Mouse (Mus musculus) hindbrain, embryonic 12.5 days (tissue): Measurements from ENCODE around the gene Slc9a3r2. TPM values are rescaled to one million over a fixed set of nuclear protein-coding genes. Genes with fewer than 3 reads are reported as not detected.

Experiments used
- ATAC-seq: fragments of 200-750 bp; cut with Nextera tagmentation; 2 replicates; pipeline ENCODE4 v1.8.0; 2017; ENCODE audit warnings: moderate TSS enrichment; ENCODE audit not compliant: low FRiP score
- H3K27ac ChIP-seq: fragments of 300-500 bp; sonication (generic); 2 replicates; pipeline ENCODE4 v1.5.1; 2016; ENCODE audit warnings: mild to moderate bottlenecking
- H3K27me3 ChIP-seq: fragments of 300-500 bp; sonication (generic); 2 replicates; pipeline ENCODE4 v1.6.1; 2016; ENCODE audit warnings: mild to moderate bottlenecking
- H3K36me3 ChIP-seq: fragments of 300-500 bp; sonication (generic); 2 replicates; pipeline ENCODE4 v1.6.1; 2016; ENCODE audit warnings: mild to moderate bottlenecking
- H3K4me1 ChIP-seq: fragments of 300-500 bp; sonication (generic); 2 replicates; pipeline ENCODE4 v1.6.1; 2016
- H3K4me2 ChIP-seq: fragments of 300-500 bp; sonication (generic); replicated peaks from 2 replicates; pipeline ENCODE4 v1.6.1; 2016; ENCODE audit warnings: mild to moderate bottlenecking
- H3K4me3 ChIP-seq: fragments of 300-500 bp; sonication (generic); 2 replicates; pipeline ENCODE4 v1.5.1; 2016; ENCODE audit warnings: mild to moderate bottlenecking
- H3K9ac ChIP-seq: fragments of 300-500 bp; sonication (generic); 2 replicates; pipeline ENCODE4 v1.6.1; 2016; ENCODE audit warnings: mild to moderate bottlenecking, moderate library complexity
- H3K9me3 ChIP-seq: fragments of 300-500 bp; sonication (generic); replicated peaks from 2 replicates; pipeline ENCODE4 v1.6.1; 2016; ENCODE audit warnings: mild to moderate bottlenecking
- WGBS: fragments of 180-500 bp; shearing (Covaris S2); methylation state at CpG from one replicate; pipeline ENCODE4 v1.1.7; 2016; 5-methylcytosine and 5-hydroxymethylcytosine counted together
- polyA plus RNA-seq: library from polyadenylated mRNA; unstranded; fragments of >200 nt; fragmentation: Nextera tagmentation; extraction: Ambion mirVana; gene quantifications from 2 replicates; pipeline ENCODE4 v1.2.1, GENCODE M21; 2016

Gene Slc9a3r2
- polyA plus RNA-seq, 1 experiment from 2014 or later = 39.6 TPM

- Histone ChIP-seq H3K27ac (no peak overlapping the region), H3K4me2 (no peak overlapping the region), H3K36me3 (peaks cover 3% of the 10 kb centered on the region; the same call in 1 of the 2 replicates), H3K9me3 (no peaks in the 10 kb centered on the region), H3K27me3 (peaks cover 4% of the 10 kb centered on the region; the same call in 1 of the 2 replicates), H3K4me1 (peaks cover 28% of the 10 kb centered on the region), H3K4me3 (no peak overlapping the region), H3K9ac (0 out of 2 replicates have a peak overlapping the region, but pooled peaks have one; percentile 14)
- no peak for ATAC-seq
- WGBS = 66% methylated on average over 6 of the region's 6 CpGs
Measured at GRCm38 (mm10) chr17:24642791-24643343, 7.3 kb downstream of the Slc9a3r2 start.

- ATAC-seq = no peak
- Histone ChIP-seq H3K36me3 (peaks cover 3% of the 10 kb centered on the region; the same call in 1 of the 2 replicates), H3K4me1 (peaks cover 28% of the 10 kb centered on the region), H3K27ac (no peak overlapping the region), H3K4me2 (no peak overlapping the region), H3K4me3 (no peak overlapping the region), H3K27me3 (no peaks in the 10 kb centered on the region), H3K9me3 (no peaks in the 10 kb centered on the region), H3K9ac (no peak overlapping the region)
- 93% methylated on average over 14 of the region's 14 CpGs for WGBS
Measured at GRCm38 (mm10) chr17:24641944-24642343, 8.2 kb downstream of the Slc9a3r2 start.

DNA sequence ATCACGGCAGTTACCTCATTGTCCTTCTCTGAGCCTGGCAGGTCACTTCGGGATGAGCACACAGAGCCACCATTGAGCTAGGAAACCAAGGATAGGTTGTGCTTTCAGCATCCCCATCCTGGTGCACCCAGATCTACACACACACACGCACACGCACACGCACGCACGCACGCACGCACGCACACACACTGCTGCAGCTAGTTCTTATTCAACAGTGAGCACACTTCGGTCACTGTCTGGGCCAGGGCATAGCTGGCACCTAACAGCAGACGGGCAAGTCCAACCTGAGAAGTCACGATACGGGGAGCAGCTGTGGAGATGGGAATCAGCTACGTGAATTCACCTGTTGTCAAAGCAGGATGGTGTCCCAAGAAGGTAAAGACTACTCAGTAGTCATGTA, 9.5 kb downstream of the Slc9a3r2 start:
- Histone ChIP-seq H3K4me2 (no peak overlapping the region), H3K27ac (no peak overlapping the region), H3K36me3 (peaks cover 3% of the 10 kb centered on the region; the same call in 1 of the 2 replicates), H3K4me3 (no peak overlapping the region), H3K9ac (no peak overlapping the region), H3K9me3 (no peaks in the 10 kb centered on the region), H3K27me3 (no peaks in the 10 kb centered on the region), H3K4me1 (peaks cover 28% of the 10 kb centered on the region)
- no peak for ATAC-seq
- WGBS = 95% methylated on average over 15 of the region's 15 CpGs

DNA sequence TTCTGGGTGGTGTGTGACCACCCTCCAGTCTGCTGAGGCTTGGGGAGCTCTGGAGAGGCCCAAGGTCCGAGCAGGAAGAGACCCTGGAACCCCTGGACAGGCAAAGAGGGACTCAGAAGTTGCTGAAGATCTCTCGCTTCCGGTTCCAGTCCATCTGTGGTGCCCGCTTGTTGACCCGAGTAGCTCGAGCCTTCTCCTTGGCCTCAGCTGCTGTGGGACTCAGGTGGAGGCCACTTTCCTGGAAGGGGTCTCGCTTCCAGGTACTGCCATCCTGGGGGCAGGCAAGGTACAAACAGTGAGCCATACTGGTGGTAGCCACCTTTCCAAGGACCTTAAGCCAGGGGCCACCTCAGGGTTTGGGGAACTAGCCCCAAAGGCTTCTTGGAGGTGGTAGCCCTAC, 10.0 kb downstream of the Slc9a3r2 start:
- 84% methylated on average over 7 of the region's 7 CpGs for WGBS

GRCm38 (mm10) chr17:24639571-24639988, 10.5 kb downstream of the Slc9a3r2 start:
- no peak overlapping the region for H3K4me2 ChIP-seq
- peak overlapping the region; percentile 76 for H3K27ac ChIP-seq

More for the DNA sequence above, 10.0 kb downstream of the Slc9a3r2 start:
- peak overlapping the region; percentile 76 for H3K27ac ChIP-seq
- no peak overlapping the region for H3K9ac ChIP-seq
- ATAC-seq = no peak
- no peaks in the 10 kb centered on the region for H3K27me3 ChIP-seq
- no peaks in the 10 kb centered on the region for H3K9me3 ChIP-seq
- H3K4me2 ChIP-seq = no peak overlapping the region
- peaks cover 3% of the 10 kb centered on the region; the same call in 1 of the 2 replicates for H3K36me3 ChIP-seq
- peaks cover 26% of the 10 kb centered on the region for H3K4me1 ChIP-seq
- H3K4me3 ChIP-seq = no peak overlapping the region

DNA sequence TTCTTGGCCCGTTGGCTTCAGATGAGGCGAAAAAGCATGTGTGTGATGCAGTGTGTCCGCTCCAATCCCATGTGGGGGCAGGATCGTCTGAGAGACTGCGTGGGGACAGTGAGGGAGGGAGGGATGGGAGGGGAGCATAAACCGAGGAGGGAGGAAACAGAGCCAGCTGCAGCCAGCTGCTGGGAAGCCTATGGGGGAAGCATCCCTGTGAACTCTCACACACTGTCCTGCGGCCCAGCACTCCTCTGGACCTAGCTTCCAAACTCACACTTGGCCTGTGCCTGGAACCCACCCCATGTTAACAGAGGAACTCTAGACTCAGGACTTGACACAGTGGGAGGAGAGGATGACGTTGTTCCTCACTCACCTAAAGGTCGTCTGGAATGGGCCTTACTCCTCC, 11.3 kb downstream of the Slc9a3r2 start:
- ATAC-seq = no peak
- H3K27me3 ChIP-seq = no peaks in the 10 kb centered on the region
- no peaks in the 10 kb centered on the region for H3K9me3 ChIP-seq
- H3K4me1 ChIP-seq = peaks cover 14% of the 10 kb centered on the region
- H3K36me3 ChIP-seq = peaks cover 3% of the 10 kb centered on the region; the same call in 1 of the 2 replicates
- WGBS = 72% methylated on average over 9 of the region's 9 CpGs
- no peak overlapping the region for H3K4me2 ChIP-seq
- H3K4me3 ChIP-seq = no peak overlapping the region
- peak overlapping the region; percentile 76; the same call in 1 of the 2 replicates for H3K27ac ChIP-seq
- H3K9ac ChIP-seq = 0 out of 2 replicates have a peak overlapping the region, but pooled peaks have one; percentile 50

More at GRCm38 (mm10) chr17:24639571-24639988, 10.5 kb downstream of the Slc9a3r2 start:
- Histone ChIP-seq H3K27me3 (no peaks in the 10 kb centered on the region), H3K4me1 (peaks cover 21% of the 10 kb centered on the region), H3K36me3 (peaks cover 3% of the 10 kb centered on the region; the same call in 1 of the 2 replicates), H3K9me3 (no peaks in the 10 kb centered on the region), H3K4me3 (no peak overlapping the region), H3K9ac (peak overlapping the region; percentile 50; the same call in 1 of the 2 replicates)
- 61% methylated on average over 5 of the region's 5 CpGs for WGBS
- no peak for ATAC-seq

DNA sequence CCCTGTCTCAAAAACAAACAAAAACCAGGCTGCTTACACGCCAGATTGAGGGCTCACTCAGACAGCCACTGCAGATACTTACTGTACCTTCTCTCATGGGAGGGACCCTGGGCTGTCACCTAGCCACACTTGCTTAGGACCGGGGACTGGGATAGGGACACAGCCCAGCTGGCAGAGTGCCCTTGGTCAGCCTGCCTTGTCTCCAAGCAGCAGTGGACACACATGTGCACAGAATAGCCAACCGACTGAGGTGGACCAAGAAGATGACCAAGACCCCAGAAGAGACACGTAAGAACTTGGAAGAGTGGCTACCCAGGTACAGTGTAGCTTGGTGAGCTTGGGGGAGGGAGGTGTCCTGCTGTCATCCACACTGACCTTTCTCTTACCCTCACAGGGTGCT, 11.9 kb downstream of the Slc9a3r2 start:
- no peaks in the 10 kb centered on the region for H3K9me3 ChIP-seq
- ATAC-seq = no peak
- H3K4me1 ChIP-seq = peaks cover 11% of the 10 kb centered on the region; the same call in 1 of the 2 replicates
- no peak overlapping the region for H3K9ac ChIP-seq
- peaks cover 3% of the 10 kb centered on the region; the same call in 1 of the 2 replicates for H3K36me3 ChIP-seq
- no peaks in the 10 kb centered on the region for H3K27me3 ChIP-seq
- H3K27ac ChIP-seq = no peak overlapping the region
- H3K4me3 ChIP-seq = no peak overlapping the region
- H3K4me2 ChIP-seq = no peak overlapping the region
- 93% methylated on average over 4 of the region's 4 CpGs for WGBS

GRCm38 (mm10) chr17:24636781-24637481, 13.2 kb downstream of the Slc9a3r2 start:
- WGBS = 77% methylated on average over 5 of the region's 5 CpGs
- Histone ChIP-seq H3K27me3 (no peaks in the 10 kb centered on the region), H3K4me2 (no peak overlapping the region), H3K9ac (no peak overlapping the region), H3K9me3 (no peaks in the 10 kb centered on the region), H3K27ac (no peak overlapping the region), H3K4me3 (no peak overlapping the region), H3K36me3 (peaks cover 3% of the 10 kb centered on the region; the same call in 1 of the 2 replicates), H3K4me1 (peaks cover 18% of the 10 kb centered on the region)
- no peak for ATAC-seq

DNA sequence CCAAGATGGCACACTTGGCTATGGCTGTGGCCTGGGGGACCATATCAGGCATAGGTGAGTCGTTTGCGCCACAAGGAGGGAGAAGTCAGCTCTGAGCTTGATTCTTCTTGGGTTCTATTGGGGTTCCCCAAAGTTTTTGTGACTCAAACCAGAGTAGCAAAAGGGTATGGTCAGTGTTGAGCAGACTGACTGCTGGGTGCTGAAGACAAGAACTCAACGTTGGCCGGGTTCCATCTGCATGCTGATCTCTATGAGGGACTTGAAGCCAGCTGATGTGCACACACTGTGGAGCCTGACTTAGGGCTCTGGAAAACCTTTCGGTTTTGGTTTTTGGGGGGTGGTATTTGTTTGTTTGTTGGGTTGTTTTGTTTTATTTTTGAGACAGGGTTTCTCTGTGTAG, 14.4 kb downstream of the Slc9a3r2 start:
- Histone ChIP-seq H3K4me2 (no peak overlapping the region), H3K4me3 (no peak overlapping the region), H3K4me1 (peaks cover 23% of the 10 kb centered on the region), H3K9me3 (no peaks in the 10 kb centered on the region), H3K9ac (no peak overlapping the region), H3K27me3 (no peaks in the 10 kb centered on the region), H3K36me3 (peaks cover 4% of the 10 kb centered on the region), H3K27ac (no peak overlapping the region)
- WGBS = 95% methylated on average over 5 of the region's 5 CpGs
- ATAC-seq = no peak

DNA sequence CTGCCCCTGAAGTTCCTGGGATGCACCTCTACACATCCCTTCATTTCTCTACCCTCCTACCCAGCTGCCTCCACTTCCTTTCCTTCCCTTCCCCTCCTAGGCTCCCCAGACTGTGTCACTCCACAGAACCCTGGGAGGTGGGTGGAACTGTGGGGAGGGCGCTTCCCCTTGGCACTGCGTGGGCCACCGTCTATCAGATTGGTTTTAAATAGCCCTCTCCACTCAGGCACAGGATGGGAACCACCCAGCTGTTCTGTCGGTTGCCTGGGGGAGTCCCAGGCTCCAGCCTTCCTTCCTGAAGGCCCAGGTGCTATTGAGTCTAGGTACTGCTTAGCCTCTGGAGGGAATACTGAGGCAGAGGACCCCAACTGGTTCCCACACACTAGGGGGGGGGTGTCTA, 15.1 kb downstream of the Slc9a3r2 start:
- no peak overlapping the region for H3K4me3 ChIP-seq
- no peak overlapping the region for H3K9ac ChIP-seq
- peaks cover 22% of the 10 kb centered on the region for H3K4me1 ChIP-seq
- H3K27ac ChIP-seq = no peak overlapping the region
- no peaks in the 10 kb centered on the region for H3K27me3 ChIP-seq
- peaks cover 10% of the 10 kb centered on the region for H3K36me3 ChIP-seq
- WGBS = 87% methylated on average over 4 of the region's 4 CpGs
- H3K4me2 ChIP-seq = no peak overlapping the region
- no peak for ATAC-seq
- no peaks in the 10 kb centered on the region for H3K9me3 ChIP-seq

GRCm38 (mm10) chr17:24633831-24634230, 16.3 kb downstream of the Slc9a3r2 start:
- no peak overlapping the region for H3K9ac ChIP-seq
- 94% methylated on average over 11 of the region's 11 CpGs for WGBS
- no peak for ATAC-seq
- no peak overlapping the region for H3K27ac ChIP-seq
- no peaks in the 10 kb centered on the region for H3K27me3 ChIP-seq
- no peak overlapping the region for H3K4me2 ChIP-seq
- H3K36me3 ChIP-seq = peaks cover 20% of the 10 kb centered on the region
- no peak overlapping the region for H3K4me3 ChIP-seq
- H3K9me3 ChIP-seq = no peaks in the 10 kb centered on the region
- peaks cover 15% of the 10 kb centered on the region for H3K4me1 ChIP-seq

DNA sequence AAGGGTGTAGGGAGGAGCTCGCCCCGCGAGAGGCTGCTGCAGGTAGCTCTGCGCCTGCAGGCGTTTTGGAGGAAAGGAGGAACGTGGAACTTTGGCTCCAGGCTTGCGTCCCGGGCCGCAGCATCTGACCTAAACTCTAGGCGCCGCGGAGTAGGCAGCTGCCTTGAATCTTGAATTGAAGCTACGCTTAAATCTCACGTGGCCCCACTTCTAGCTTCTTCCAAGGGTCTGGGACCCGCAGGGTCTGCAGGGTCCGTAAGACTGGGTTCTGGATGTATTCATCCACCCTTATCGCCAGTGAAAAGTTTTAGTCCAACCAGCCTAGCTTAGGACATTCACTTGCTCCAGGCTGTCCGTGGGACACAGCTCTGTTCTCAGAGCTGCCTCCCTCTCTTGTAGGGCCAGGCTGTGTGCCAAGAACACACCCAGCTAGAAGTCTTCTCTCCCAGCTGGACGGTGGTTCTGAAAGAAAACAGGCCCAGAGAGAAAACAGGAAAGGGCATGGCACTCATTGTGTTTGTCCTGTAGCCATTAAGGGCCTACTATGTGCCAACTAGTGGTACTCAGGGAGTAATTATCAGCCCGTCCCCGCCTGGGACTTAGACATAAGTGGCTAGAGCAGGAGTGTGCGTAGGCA, 17.2 kb downstream of the Slc9a3r2 start:
- peak; percentile 51 for ATAC-seq
- H3K9ac ChIP-seq = peak overlapping the region; percentile 79
- no peaks in the 10 kb centered on the region for H3K27me3 ChIP-seq
- peaks cover 15% of the 10 kb centered on the region for H3K4me1 ChIP-seq
- peak overlapping the region; percentile 79 for H3K27ac ChIP-seq
- no peaks in the 10 kb centered on the region for H3K9me3 ChIP-seq
- peak overlapping the region; percentile 91 for H3K4me2 ChIP-seq
- peak overlapping the region; percentile 73 for H3K4me3 ChIP-seq
- WGBS = 13% methylated on average over 22 of the region's 22 CpGs
- H3K36me3 ChIP-seq = peaks cover 26% of the 10 kb centered on the region
